Mouse (Mus musculus) G1E (cell line): Measurements from ENCODE around the gene H2-Ab1. TPM values are rescaled to one million over a fixed set of nuclear protein-coding genes. Genes with fewer than 3 reads are reported as not detected.

Experiments
- ATAC-seq: 2 replicates; pipeline ENCODE4 v1.8.0; 2016; ENCODE audit warnings: mild to moderate bottlenecking; ENCODE audit not compliant: insufficient number of reproducible peaks, poor library complexity, low FRiP score, severe bottlenecking; ENCODE audit errors: extremely low read depth
- DNase-seq: peaks from one replicate; pipeline ENCODE4 v3.0.0; 2012; ENCODE audit warnings: low spot score
- H3K27me3 ChIP-seq: 2 replicates; pipeline ENCODE4 v1.6.1; 2012; ENCODE audit warnings: mild to moderate bottlenecking, low read length, inconsistent platforms; ENCODE audit not compliant: insufficient read depth
- H3K36me3 ChIP-seq: replicated peaks from 2 replicates; pipeline ENCODE3; 2012; ENCODE audit warnings: mild to moderate bottlenecking, inconsistent platforms
- H3K4me1 ChIP-seq: 2 replicates; pipeline ENCODE4 v1.6.1; 2012; ENCODE audit warnings: low read depth, low read length, inconsistent platforms, mixed read lengths; ENCODE audit not compliant: insufficient read depth
- H3K4me3 ChIP-seq: 2 replicates; pipeline ENCODE4 v1.5.1; 2012; ENCODE audit warnings: low read depth, mild to moderate bottlenecking, inconsistent platforms, low read length, moderate library complexity, mixed read lengths
- H3K9me3 ChIP-seq: replicated peaks from 2 replicates; pipeline ENCODE4 v1.6.1; 2012; ENCODE audit warnings: inconsistent platforms
- CTCF ChIP-seq: IDR thresholded peaks from 2 replicates; pipeline ENCODE4 v1.5.1; 2012; ENCODE audit warnings: low read depth, low read length, inconsistent platforms, mixed read lengths
- GATA1 ChIP-seq: IDR thresholded peaks from 2 replicates; pipeline ENCODE4 v1.6.1; 2012; ENCODE audit warnings: borderline replicate concordance, low read length, inconsistent platforms, mixed read lengths
- GATA2 ChIP-seq: IDR thresholded peaks from 2 replicates; pipeline ENCODE4 v1.6.1; 2012; ENCODE audit warnings: low read depth, low read length, inconsistent platforms, borderline replicate concordance
- POLR2AphosphoS5 ChIP-seq: IDR thresholded peaks from 2 replicates; pipeline ENCODE4 v1.6.1; 2012; ENCODE audit warnings: low read depth, low read length, inconsistent platforms; ENCODE audit not compliant: insufficient replicate concordance
- TAL1 ChIP-seq: conservative IDR thresholded peaks from 2 replicates; pipeline ENCODE4 v1.6.1; 2012; ENCODE audit warnings: low read depth, low read length, inconsistent platforms, mixed read lengths
- polyA plus RNA-seq: library from polyadenylated mRNA; stranded (reverse); fragments of >175 nt; gene quantifications from 2 replicates; pipeline ENCODE4 v1.2.3, GENCODE M21; 2012
- total RNA-seq, 2 experiments: library from RNA; stranded (forward) in 1 of 2; stranded (reverse) in 1 of 2; fragments of 200-1000 nt in 1 of 2; fragments of >200 nt in 1 of 2; fragmentation: Nextera tagmentation in 1 of 2; gene quantifications; 2 replicates each; pipeline ENCODE4 v1.2.3; 2014 to 2017

The H2-Ab1 gene
- total and polyA plus RNA-seq, 3 experiments, result 0.11 to 0.27 TPM; not detected in 1

GRCm38 (mm10) chr17:34295307-34295706, 37.8 kb downstream of the H2-Ab1 start:
- H3K9me3 ChIP-seq, result no peaks in the 10 kb centered on the region
- no peak overlapping the region for H3K4me3 ChIP-seq
- no peak for TF ChIP-seq GATA1
- TF ChIP-seq TAL1, result no peak
- no peak for TF ChIP-seq POLR2AphosphoS5
- TF ChIP-seq GATA2, result no peak
- no peak for TF ChIP-seq CTCF
- no peaks in the 10 kb centered on the region for H3K4me1 ChIP-seq
- no peak for DNase-seq
- no peaks in the 10 kb centered on the region for H3K36me3 ChIP-seq
- no peak for ATAC-seq
- H3K27me3 ChIP-seq, result peaks cover 16% of the 10 kb centered on the region

- TF ChIP-seq TAL1, result no peak
- ATAC-seq (no peak), DNase-seq (no peak)
- H3K4me1 ChIP-seq, result no peaks in the 10 kb centered on the region
- H3K4me3 ChIP-seq, result no peak overlapping the region
- H3K27me3 ChIP-seq, result peaks cover 18% of the 10 kb centered on the region
- no peaks in the 10 kb centered on the region for H3K36me3 ChIP-seq
- no peaks in the 10 kb centered on the region for H3K9me3 ChIP-seq
Observed at GRCm38 (mm10) chr17:34295891-34296794, 38.7 kb downstream of the H2-Ab1 start.

DNA sequence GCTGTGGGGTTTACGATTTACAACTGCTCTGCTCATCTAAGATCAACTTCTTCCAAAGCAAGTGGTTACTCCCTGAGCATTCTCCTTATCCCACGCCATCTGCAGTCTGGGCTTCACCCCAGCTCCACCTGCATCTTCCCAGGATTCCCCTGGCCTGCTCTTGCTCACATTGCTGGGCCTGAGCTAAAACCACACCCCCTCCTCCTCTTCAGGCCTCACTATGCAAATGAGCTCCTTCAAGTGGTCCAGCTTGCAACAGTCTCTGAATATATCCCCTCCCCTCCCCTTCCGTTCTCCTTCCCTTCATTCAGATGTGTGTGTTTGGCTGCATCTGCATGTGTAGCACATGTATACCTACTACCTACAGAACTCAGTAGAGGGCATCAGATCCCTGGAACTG, 41.9 kb downstream of the H2-Ab1 start:
- Histone ChIP-seq H3K4me3 (no peak overlapping the region), H3K9me3 (no peaks in the 10 kb centered on the region), H3K36me3 (no peaks in the 10 kb centered on the region), H3K4me1 (no peaks in the 10 kb centered on the region), H3K27me3 (peaks cover 18% of the 10 kb centered on the region)
- DNase-seq (no peak), ATAC-seq (no peak)
- TF ChIP-seq CTCF, result no peak
- no peak for TF ChIP-seq TAL1
- TF ChIP-seq POLR2AphosphoS5, result no peak
- TF ChIP-seq GATA2, result no peak
- no peak for TF ChIP-seq GATA1

DNA sequence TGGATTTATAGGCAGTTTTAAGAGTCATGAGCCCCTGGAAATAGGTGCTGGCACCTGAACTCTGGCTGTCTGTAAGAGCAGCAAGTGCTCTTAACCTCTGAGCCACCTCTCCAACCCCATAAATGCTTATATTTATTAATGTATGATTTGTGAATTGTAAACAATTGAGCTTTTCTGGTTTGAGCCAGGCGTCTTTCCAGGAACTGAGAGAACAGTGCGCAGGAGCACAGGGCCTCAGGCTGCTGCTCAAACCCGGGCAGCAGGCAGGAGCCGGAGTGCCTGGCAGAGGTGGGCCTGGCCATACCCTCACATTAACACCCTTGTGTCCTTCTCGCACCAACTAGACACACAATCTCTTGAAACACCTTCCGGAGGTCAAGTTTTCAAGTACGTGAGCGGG, 42.6 kb downstream of the H2-Ab1 start:
- no peaks in the 10 kb centered on the region for H3K9me3 ChIP-seq
- H3K27me3 ChIP-seq, result peaks cover 18% of the 10 kb centered on the region
- DNase-seq (no peak), ATAC-seq (no peak)
- no peaks in the 10 kb centered on the region for H3K4me1 ChIP-seq
- H3K36me3 ChIP-seq, result no peaks in the 10 kb centered on the region
- no peak overlapping the region for H3K4me3 ChIP-seq
- TF ChIP-seq GATA1 (no peak), CTCF (no peak), POLR2AphosphoS5 (no peak), TAL1 (no peak), GATA2 (no peak)

DNA sequence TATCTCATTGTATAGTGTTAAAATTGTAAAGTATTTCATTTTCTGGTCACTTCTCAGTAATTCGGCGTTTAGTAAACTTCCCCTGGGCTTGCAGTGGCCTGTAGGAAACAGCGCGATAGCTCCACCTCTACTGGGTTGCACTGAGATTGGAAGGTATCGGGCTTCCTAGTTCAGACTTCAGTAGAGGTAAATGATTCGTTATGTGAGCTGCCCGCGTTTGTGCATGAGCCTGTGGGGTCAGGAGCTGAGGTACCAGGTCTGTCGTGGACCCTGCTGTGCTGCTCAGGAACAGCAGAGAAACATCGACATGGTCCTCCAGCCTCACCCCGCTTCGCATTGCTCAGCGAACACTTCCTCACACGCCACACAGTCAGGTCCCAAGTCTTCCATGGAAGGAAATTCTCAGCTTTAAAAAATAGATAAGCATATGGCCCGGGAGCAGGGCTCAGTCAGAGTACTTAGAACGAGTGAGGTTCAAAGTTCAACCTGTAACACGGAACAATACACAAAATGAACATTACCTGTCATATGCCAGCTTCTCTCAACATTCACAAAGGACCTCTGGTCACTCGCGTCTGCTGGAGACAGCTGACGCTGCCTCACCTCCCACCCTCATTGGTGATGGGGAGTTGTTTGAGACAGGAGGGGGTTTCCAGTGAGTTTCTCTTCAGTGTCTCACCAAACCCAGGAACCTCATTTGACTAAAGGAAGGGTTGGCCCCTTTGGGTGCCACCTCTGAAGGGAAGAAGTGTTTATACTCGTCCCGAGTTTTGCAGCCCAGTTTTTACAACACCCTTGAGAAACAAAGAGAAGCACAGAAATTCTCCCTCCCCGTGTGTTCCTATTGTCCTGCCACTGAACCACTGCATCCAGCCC, 43.4 kb downstream of the H2-Ab1 start:
- no peaks in the 10 kb centered on the region for H3K4me1 ChIP-seq
- ATAC-seq (no peak), DNase-seq (no peak)
- TF ChIP-seq POLR2AphosphoS5 (no peak), GATA1 (no peak), CTCF (no peak), TAL1 (no peak), GATA2 (no peak)
- H3K9me3 ChIP-seq, result no peaks in the 10 kb centered on the region
- no peaks in the 10 kb centered on the region for H3K36me3 ChIP-seq
- no peak overlapping the region for H3K4me3 ChIP-seq
- H3K27me3 ChIP-seq, result peaks cover 15% of the 10 kb centered on the region

DNA sequence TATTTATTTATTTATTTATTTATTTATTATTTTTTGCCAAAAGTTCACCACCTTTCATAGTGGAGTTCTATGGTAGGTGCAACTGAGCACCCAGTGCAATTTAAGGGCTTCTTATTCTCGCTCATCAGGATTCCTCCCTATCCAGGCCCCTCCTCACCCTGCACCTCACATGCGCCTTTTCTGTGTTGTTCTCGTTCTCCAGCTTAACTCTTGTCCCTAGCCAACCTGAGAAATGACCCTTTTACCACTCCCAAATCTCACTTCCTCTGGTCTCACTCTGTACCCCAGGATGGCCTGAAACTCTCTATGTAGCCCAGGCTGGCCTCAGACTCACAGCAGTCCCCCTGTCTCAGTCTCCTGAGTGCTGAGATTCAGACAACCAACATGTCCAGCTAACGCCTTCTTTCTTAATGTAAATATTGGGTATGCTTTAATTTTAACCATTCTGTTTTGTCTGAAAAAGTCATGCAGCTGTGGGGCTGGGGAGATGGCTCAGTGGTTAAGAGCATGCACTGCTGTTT, 44.2 kb downstream of the H2-Ab1 start:
- no peak for DNase-seq
- Histone ChIP-seq H3K36me3 (no peaks in the 10 kb centered on the region), H3K4me3 (no peak overlapping the region), H3K9me3 (no peaks in the 10 kb centered on the region), H3K4me1 (no peaks in the 10 kb centered on the region), H3K27me3 (peaks cover 13% of the 10 kb centered on the region)
- no peak for TF ChIP-seq CTCF
- TF ChIP-seq POLR2AphosphoS5, result no peak
- TF ChIP-seq TAL1, result no peak
- no peak for TF ChIP-seq GATA2
- TF ChIP-seq GATA1, result no peak
- ATAC-seq, result no peak
